Mouse (Mus musculus): ENCODE data around the gene Olfr521. TPM values are rescaled to one million over a fixed set of nuclear protein-coding genes. Genes with fewer than 3 reads are reported as not detected.

The Olfr521 gene
- polyA plus RNA-seq (2014; fragmentation: Illumina TruSeq; extraction: RNeasy Lipid Tissue Mini Kit (QIAGEN cat#74804); ENCODE audit: low replicate concordance), result not detected

GRCm38 (mm10) chr7:99763207-99763606, at the start of gene Olfr521:
Olfr521 (plus strand) TSS chr7:99763507.

GRCm38 (mm10) chr7:99729973-99730372, 33.3 kb upstream of the Olfr521 start, which contains the start of gene Olfr520:
Olfr520 (plus strand) TSS chr7:99730273.

Other genes with a start within 250 kb of the Olfr521 start
- gene Arrb1, start 228.0 kb upstream of the Olfr521 start, polyA plus RNA-seq (2014; fragmentation: Illumina TruSeq; extraction: RNeasy Lipid Tissue Mini Kit (QIAGEN cat#74804); ENCODE audit: low replicate concordance), result 17.4 TPM
- gene Tpbgl, start 136.4 kb upstream of the Olfr521 start, polyA plus RNA-seq (2014; fragmentation: Illumina TruSeq; extraction: RNeasy Lipid Tissue Mini Kit (QIAGEN cat#74804); ENCODE audit: low replicate concordance), result 0.52 TPM
- gene Slco2b1, start 52.2 kb upstream of the Olfr521 start, polyA plus RNA-seq (2014; fragmentation: Illumina TruSeq; extraction: RNeasy Lipid Tissue Mini Kit (QIAGEN cat#74804); ENCODE audit: low replicate concordance), result 17.9 TPM
- not detected for gene Olfr520, start 33.2 kb upstream of the Olfr521 start, polyA plus RNA-seq (2014; fragmentation: Illumina TruSeq; extraction: RNeasy Lipid Tissue Mini Kit (QIAGEN cat#74804); ENCODE audit: low replicate concordance)
- gene Neu3, start 64.9 kb downstream of the Olfr521 start, polyA plus RNA-seq (2014; fragmentation: Illumina TruSeq; extraction: RNeasy Lipid Tissue Mini Kit (QIAGEN cat#74804); ENCODE audit: low replicate concordance), result 6.9 TPM
- not detected for gene Xrra1, start 95.6 kb downstream of the Olfr521 start, polyA plus RNA-seq (2014; fragmentation: Illumina TruSeq; extraction: RNeasy Lipid Tissue Mini Kit (QIAGEN cat#74804); ENCODE audit: low replicate concordance)
- gene Spcs2, start 100.0 kb downstream of the Olfr521 start, polyA plus RNA-seq (2014; fragmentation: Illumina TruSeq; extraction: RNeasy Lipid Tissue Mini Kit (QIAGEN cat#74804); ENCODE audit: low replicate concordance), result 189 TPM
- gene Rnf169, start 216.9 kb downstream of the Olfr521 start, polyA plus RNA-seq (2014; fragmentation: Illumina TruSeq; extraction: RNeasy Lipid Tissue Mini Kit (QIAGEN cat#74804); ENCODE audit: low replicate concordance), result 4.3 TPM
- gene Chrdl2, start 242.7 kb downstream of the Olfr521 start, polyA plus RNA-seq (2014; fragmentation: Illumina TruSeq; extraction: RNeasy Lipid Tissue Mini Kit (QIAGEN cat#74804); ENCODE audit: low replicate concordance), result not detected